Mouse (Mus musculus): ENCODE data around the gene Vezt.

Vezt gene

GRCm38 (mm10) chr10:93911326-93911725 lies 124.3 kb downstream of the Vezt start:
- no peak for DNase-seq (ENCODE audit: low spot score)

GRCm38 (mm10) chr10:93909811-93910446 lies 125.7 kb downstream of the Vezt start:
- no peak for DNase-seq (ENCODE audit: low spot score)

- no peak for DNase-seq (ENCODE audit: low spot score)
Observed at GRCm38 (mm10) chr10:93909015-93909414, 126.6 kb downstream of the Vezt start.

- DNase-seq (ENCODE audit: low spot score): no peak
Observed at GRCm38 (mm10) chr10:93908540-93908939, 127.1 kb downstream of the Vezt start.

GRCm38 (mm10) chr10:93907376-93907775 lies 128.2 kb downstream of the Vezt start:
- no peak for DNase-seq (ENCODE audit: low spot score)

GRCm38 (mm10) chr10:93899907-93900306 lies 135.7 kb downstream of the Vezt start:
- DNase-seq (ENCODE audit: low spot score): no peak

- no peak for DNase-seq (ENCODE audit: low spot score)
Observed at GRCm38 (mm10) chr10:93899303-93899702, 136.3 kb downstream of the Vezt start.

- no peak for DNase-seq (ENCODE audit: low spot score)
Observed at GRCm38 (mm10) chr10:93897043-93897646, 138.5 kb downstream of the Vezt start, which contains the start of gene Metap2. Metap2 (minus strand) TSS chr10:93897093.

- no peak for DNase-seq (ENCODE audit: low spot score)
Observed at GRCm38 (mm10) chr10:93892551-93892950, 143.1 kb downstream of the Vezt start.

GRCm38 (mm10) chr10:93891031-93891430 lies 144.6 kb downstream of the Vezt start:
- DNase-seq (ENCODE audit: low spot score): no peak

GRCm38 (mm10) chr10:93890565-93890964 lies 145.1 kb downstream of the Vezt start:
- no peak for DNase-seq (ENCODE audit: low spot score)

GRCm38 (mm10) chr10:93889976-93890375 lies 145.6 kb downstream of the Vezt start:
- DNase-seq (ENCODE audit: low spot score): no peak

- peak; percentile 89 for DNase-seq (ENCODE audit: low spot score)
Observed at GRCm38 (mm10) chr10:93889579-93889950, 146.1 kb downstream of the Vezt start.
